Mouse (Mus musculus) lung, adult 2 months (tissue): ENCODE measurements around the gene Gpr19.

ENCODE experiments used
- CTCF ChIP-seq: fragments of 200-500 bp; IDR thresholded peaks from 2 replicates; pipeline ENCODE4 v1.5.1; 2011; ENCODE audit warnings: mild to moderate bottlenecking, low read length, control low read depth; ENCODE audit not compliant: insufficient read depth
- POLR2A ChIP-seq: fragments of 200-500 bp; IDR thresholded peaks from 2 replicates; pipeline ENCODE4 v1.6.1; 2011; ENCODE audit warnings: low read depth, mild to moderate bottlenecking, control low read depth, low read length, borderline replicate concordance; ENCODE audit errors: extremely low read depth

DNA sequence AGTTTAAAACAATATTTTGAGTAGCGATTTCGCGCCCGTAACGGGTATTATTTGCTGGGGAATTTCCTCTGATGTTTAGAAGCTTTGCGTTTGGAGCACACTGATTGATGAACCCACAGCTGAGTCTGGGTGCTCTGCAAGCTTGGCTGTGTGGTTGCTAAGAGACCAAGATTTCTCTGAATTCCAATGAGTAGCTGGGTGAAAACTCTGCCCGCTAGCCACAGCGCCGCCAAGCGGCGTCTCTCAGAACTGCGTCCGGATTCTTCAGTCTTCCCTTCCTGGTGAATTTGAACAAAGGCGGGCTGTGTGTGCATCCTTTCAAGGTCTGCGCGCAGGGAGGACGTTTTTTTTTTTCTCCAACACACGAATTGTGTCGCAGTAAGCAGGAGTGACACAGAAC lies 35.2 kb downstream of the Gpr19 start:
- TF ChIP-seq CTCF (peak; percentile 94), POLR2A (no peak)
